Mouse (Mus musculus) testis, postnatal 14 days (tissue): ENCODE data around the gene Agrp.

Source experiments
- DNase-seq: peaks from one replicate; pipeline ENCODE4 v3.0.0; 2021; ENCODE audit warnings: low spot score

Agrp gene

DNA sequence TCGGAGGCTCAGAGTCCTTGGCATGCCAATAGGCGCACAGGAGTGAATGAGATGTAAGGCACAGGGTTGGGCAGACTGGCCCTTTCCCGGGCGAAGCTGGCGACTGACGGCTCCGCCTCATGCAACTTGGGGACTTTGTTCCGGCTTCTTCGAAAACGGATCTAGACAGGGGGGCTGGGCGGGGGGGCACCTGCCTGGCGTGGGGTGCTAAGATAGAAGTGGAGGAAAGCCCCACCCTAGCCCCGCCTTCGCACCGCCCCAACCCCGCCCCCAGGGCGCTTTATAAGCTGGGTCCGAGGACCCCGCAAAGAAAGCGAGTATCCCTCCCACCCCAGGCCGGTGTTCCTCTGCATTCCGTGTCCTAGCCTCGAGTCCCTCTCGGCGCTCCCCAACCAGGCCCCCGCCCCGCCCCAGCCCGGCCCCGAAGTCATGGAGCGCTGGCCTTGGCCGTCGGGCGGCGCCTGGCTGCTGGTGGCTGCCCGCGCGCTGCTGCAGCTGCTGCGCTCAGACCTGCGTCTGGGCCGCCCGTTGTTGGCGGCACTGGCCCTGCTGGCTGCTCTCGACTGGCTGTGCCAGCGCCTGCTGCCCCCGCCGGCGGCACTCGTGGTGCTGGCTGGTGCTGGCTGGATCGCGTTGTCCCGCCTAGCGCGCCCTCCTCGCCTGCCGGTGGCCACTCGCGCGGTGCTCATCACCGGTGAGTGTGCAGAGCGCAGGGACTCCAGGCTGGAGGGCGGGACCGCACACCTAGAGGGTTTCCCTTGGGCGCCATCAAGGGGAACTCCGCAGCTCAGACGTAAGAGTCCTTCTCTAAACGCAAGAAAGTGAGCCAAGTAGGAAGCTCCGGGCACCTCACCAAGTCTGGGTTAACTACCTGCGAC is 118.5 kb downstream of the Agrp start, which contains the start of gene Hsd11b2:
TSS of gene Hsd11b2 (plus strand) at position 320 of the 878 bp plus-strand sequence.
- no peak for DNase-seq

- DNase-seq, result no peak
Measured at GRCm38 (mm10) chr8:105517346-105517745, 119.8 kb downstream of the Agrp start.
